Mouse (Mus musculus) mouse trophoblast stem cell (cell line): ENCODE data around the gene A530084C06Rik.

Experiments used
- in situ Hi-C, 2 experiments: fragments of 300-500 bp; cut with MseI, MboI; formaldehyde crosslinking; loops; 2 replicates in 1 of 2; 3 replicates in 1 of 2; pipeline ENCODE4 v1.15.1; 2025

Gene A530084C06Rik

GRCm38 (mm10) chr13:31546784-31547183, 12.3 kb downstream of the A530084C06Rik start:
- in situ Hi-C loops, result no loop called here

- in situ Hi-C loops, result no loop called here
Measured at GRCm38 (mm10) chr13:31543021-31543420, 16.1 kb downstream of the A530084C06Rik start.

GRCm38 (mm10) chr13:31534726-31535125, 24.4 kb downstream of the A530084C06Rik start:
- in situ Hi-C loops, result no loop called here

GRCm38 (mm10) chr13:31531651-31532061, 27.5 kb downstream of the A530084C06Rik start:
- in situ Hi-C loops, result no loop called here

GRCm38 (mm10) chr13:31531186-31531585, 27.9 kb downstream of the A530084C06Rik start:
- in situ Hi-C loops, result no loop called here

GRCm38 (mm10) chr13:31524976-31525375, 34.2 kb downstream of the A530084C06Rik start:
- in situ Hi-C loops, result no loop called here

- in situ Hi-C loops, result no loop called here
Measured at GRCm38 (mm10) chr13:31518971-31519370, 40.2 kb downstream of the A530084C06Rik start.

GRCm38 (mm10) chr13:31518411-31518886, 40.7 kb downstream of the A530084C06Rik start:
- in situ Hi-C loops, result no loop called here

- in situ Hi-C loops, result no loop called here
Measured at GRCm38 (mm10) chr13:31515261-31515660, 43.9 kb downstream of the A530084C06Rik start.

GRCm38 (mm10) chr13:31506494-31507167, 52.5 kb downstream of the A530084C06Rik start:
- in situ Hi-C loops, result no loop called here
